Mouse (Mus musculus) G1E (cell line): Measurements from ENCODE around the gene Foxk1.

ENCODE experiments used
- CTCF ChIP-seq: IDR thresholded peaks from 2 replicates; pipeline ENCODE4 v1.5.1; 2012; ENCODE audit warnings: low read depth, low read length, inconsistent platforms, mixed read lengths
- GATA1 ChIP-seq: IDR thresholded peaks from 2 replicates; pipeline ENCODE4 v1.6.1; 2012; ENCODE audit warnings: borderline replicate concordance, low read length, inconsistent platforms, mixed read lengths
- POLR2AphosphoS5 ChIP-seq: IDR thresholded peaks from 2 replicates; pipeline ENCODE4 v1.6.1; 2012; ENCODE audit warnings: low read depth, low read length, inconsistent platforms; ENCODE audit not compliant: insufficient replicate concordance
- TAL1 ChIP-seq: conservative IDR thresholded peaks from 2 replicates; pipeline ENCODE4 v1.6.1; 2012; ENCODE audit warnings: low read depth, low read length, inconsistent platforms, mixed read lengths

- TF ChIP-seq TAL1 (no peak), POLR2AphosphoS5 (no peak), CTCF (no peak), GATA1 (no peak)
These were observed 7.9 kb downstream of the Foxk1 start for GRCm38 (mm10) chr5:142409169-142409568.
